Mouse (Mus musculus) thymus, adult 2 months (tissue): ENCODE results near the gene Zfp422.

Experiments
- CTCF ChIP-seq: fragments of 200-500 bp; IDR thresholded peaks from 2 replicates; pipeline ENCODE4 v1.5.1; 2012; ENCODE audit warnings: mild to moderate bottlenecking, control low read depth, low read length, moderate library complexity, borderline replicate concordance; ENCODE audit not compliant: control insufficient read depth, poor library complexity, insufficient read depth; ENCODE audit errors: extremely low read depth
- POLR2A ChIP-seq: fragments of 200-500 bp; IDR thresholded peaks from 2 replicates; pipeline ENCODE4 v1.6.1; 2012; ENCODE audit warnings: mild to moderate bottlenecking, low read length, control low read depth, moderate library complexity; ENCODE audit not compliant: control insufficient read depth, poor library complexity, insufficient read depth; ENCODE audit errors: extremely low read depth

GRCm38 (mm10) chr6:116644335-116644734 lies 15.5 kb upstream of the Zfp422 start:
- TF ChIP-seq CTCF (no peak), POLR2A (no peak)
